Mouse (Mus musculus): ENCODE measurements at regions not wholly inside any gene's neighbourhood (a gene's known extent, or its start where the extent isn't known, plus 50 kb on each side); places are given as distances from the start of the nearest gene placed in this dataset.

- in situ Hi-C loops (cut with MboI, MseI) = no loop called here
These were observed 125.0 kb upstream of the Pkdcc start for GRCm38 (mm10) chr17:83089856-83090692.

DNA sequence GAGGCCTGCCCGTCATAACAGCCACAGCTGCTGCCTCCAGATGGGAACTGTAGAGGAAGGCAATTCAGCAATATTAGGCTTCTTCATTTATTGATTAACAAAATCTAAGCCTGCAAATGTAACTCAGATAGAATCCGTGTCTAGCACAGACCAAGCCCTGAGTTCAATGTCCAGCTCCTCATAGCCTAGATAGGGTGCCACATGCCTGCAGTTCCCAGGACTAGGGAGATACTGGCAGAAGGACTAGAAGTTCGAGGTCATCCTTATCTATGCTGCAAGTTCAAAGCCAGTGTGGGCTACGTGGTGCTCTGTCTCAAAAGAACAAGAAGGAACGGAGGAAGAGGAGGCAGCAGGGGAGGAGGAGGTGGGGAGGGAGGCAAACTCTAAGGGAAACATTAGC is 121.2 kb upstream of the Pkdcc start:
- in situ Hi-C loops (cut with MboI, MseI) = no loop called here

GRCm38 (mm10) chr17:83096451-83096850 is 118.6 kb upstream of the Pkdcc start:
- in situ Hi-C loops (cut with MboI, MseI) = no loop called here

DNA sequence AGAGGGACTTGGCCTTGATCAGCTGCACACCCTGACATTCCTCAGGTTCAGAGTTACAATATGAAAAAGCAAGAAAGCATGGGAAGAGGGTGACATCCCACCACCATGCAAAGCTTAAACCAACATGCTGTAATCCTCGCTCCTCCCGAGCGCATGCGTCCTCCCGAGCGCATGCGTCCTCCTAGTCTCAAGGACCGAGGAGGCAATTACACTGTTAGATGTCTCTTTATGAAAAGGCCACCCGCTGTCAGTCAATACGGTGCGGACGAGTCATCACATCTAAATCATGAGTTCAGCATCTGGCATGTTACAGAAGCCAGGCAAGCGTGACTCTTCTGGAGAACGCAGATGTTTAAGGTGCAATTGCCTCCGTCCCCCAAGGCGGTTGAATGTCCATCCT is 117.1 kb upstream of the Pkdcc start:
- in situ Hi-C loops (cut with MboI, MseI) = no loop called here

DNA sequence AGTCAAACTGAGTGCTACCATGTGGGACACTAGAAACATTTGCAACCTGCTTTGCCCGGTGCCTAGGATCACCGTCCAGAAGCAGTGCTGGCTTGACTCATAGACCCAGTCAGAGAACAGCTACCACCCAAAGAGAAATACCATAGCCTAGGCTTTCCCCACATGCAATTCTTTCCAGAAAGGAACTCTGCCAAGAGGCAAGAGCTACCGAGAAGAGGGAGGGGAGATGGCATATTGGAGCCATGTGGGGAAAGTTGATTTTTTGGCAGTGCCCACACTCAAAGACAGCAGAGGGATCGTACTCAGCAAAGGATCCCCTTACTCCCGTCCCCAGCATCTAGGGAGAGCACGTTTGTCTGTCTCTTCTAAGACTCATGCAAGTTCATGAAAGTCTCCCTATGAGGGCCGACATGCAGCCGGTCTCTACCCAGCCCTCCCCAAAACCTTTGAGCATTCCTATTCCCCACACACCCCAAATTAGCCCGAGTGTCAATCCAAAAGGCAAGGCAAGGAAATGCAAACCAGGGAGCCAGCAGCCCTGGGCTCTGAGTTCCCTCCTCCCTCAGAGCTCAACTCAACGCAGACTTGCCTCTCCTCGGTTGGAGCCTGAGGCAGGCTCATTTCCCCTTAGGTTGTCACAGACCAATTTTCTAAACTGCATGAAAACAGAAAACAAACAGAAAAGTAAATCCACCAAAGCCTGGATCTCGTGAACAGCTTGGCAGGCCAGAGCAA is 116.2 kb upstream of the Pkdcc start:
- in situ Hi-C loops (cut with MboI, MseI) = no loop called here

- in situ Hi-C loops (cut with MboI, MseI) = no loop called here
These were observed 114.1 kb upstream of the Pkdcc start for GRCm38 (mm10) chr17:83101035-83101434.

- in situ Hi-C loops (cut with MboI, MseI) = no loop called here
These were observed 113.3 kb upstream of the Pkdcc start for GRCm38 (mm10) chr17:83101756-83102155.

GRCm38 (mm10) chr17:83102675-83103412 is 112.2 kb upstream of the Pkdcc start:
- in situ Hi-C loops (cut with MboI, MseI) = no loop called here

GRCm38 (mm10) chr17:83108151-83108550 is 106.9 kb upstream of the Pkdcc start:
- in situ Hi-C loops (cut with MboI, MseI) = no loop called here

GRCm38 (mm10) chr17:83109792-83110440 is 105.2 kb upstream of the Pkdcc start:
- in situ Hi-C loops (cut with MboI, MseI) = no loop called here

GRCm38 (mm10) chr17:83110556-83110955 is 104.5 kb upstream of the Pkdcc start:
- in situ Hi-C loops (cut with MboI, MseI) = no loop called here

DNA sequence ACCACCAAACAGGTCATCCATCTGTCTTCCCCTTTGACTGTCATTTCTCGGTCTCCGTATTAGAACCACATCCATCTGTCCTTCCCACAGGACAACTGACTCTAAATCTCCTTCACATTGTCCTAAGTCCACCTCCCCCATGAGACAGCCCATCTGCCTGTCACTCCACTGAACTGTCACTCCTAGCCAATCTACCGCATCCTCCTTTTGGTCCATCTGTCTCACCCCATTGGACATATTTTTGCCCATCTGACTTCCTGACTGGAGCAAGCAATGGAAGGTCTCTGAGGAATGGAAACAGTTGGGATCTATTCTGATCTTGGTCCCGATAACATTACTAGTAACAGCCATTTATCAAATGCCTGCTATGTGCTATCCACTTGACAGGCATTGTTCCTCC is 99.9 kb upstream of the Pkdcc start:
- in situ Hi-C loops (cut with MboI, MseI) = no loop called here

DNA sequence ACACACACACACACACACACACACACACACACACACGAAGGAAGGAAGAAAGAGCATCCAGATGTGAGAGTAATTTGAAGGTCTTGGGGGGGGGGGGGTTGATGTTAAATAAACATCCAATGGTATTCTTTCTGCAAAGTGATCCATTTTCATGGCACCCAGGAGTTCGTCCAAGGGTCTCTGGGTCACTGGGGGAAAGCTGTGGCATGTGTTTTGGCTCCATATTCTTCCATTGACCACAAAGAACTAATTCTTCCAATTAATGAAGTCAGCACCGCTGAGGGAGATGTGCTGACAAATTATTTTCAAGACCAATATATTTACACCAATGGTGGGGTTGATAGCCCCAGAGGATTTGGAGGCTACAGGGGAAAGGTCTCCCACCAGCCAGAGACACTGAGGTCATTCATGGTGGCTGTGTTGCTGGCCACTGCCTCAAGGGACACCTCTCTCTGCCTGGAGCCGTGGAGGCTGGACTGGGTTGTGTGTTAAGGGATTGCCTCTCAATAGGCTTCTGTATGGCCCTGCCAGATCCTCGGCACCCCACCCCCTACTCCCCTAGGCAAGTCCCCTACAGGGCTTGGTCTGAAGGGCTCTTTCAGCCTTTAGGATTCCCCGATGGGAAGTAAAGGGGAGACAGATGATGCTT is 99.1 kb upstream of the Pkdcc start:
- in situ Hi-C loops (cut with MboI, MseI) = no loop called here

DNA sequence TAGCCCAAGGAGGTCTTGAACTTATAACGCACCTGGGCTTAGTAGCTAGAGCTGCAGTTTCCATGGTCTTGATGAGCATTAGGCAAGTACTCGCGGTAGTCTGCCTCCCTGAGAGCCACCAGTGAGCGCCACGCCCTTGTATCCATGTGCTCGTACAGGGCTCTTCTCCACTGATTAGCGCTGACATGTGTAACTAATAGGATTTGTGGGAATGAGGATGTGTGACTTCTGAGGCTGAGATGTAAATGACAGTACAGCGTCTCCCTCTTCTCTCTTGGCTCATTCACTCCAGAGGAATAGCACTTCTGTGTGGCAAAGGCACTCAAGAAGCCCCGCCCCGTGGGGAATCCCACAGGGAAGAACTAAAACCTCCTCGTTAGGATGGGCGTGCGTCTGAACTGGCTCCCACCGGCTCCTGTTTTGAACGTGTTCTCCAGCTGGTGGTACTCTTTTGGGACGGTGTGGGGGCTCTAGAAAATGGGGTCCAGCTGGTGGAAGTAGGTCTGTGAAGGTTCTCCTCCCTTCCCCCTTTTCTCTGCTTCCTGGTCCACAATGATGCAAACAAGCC is 94.3 kb upstream of the Pkdcc start:
- in situ Hi-C loops (cut with MboI, MseI) = no loop called here

DNA sequence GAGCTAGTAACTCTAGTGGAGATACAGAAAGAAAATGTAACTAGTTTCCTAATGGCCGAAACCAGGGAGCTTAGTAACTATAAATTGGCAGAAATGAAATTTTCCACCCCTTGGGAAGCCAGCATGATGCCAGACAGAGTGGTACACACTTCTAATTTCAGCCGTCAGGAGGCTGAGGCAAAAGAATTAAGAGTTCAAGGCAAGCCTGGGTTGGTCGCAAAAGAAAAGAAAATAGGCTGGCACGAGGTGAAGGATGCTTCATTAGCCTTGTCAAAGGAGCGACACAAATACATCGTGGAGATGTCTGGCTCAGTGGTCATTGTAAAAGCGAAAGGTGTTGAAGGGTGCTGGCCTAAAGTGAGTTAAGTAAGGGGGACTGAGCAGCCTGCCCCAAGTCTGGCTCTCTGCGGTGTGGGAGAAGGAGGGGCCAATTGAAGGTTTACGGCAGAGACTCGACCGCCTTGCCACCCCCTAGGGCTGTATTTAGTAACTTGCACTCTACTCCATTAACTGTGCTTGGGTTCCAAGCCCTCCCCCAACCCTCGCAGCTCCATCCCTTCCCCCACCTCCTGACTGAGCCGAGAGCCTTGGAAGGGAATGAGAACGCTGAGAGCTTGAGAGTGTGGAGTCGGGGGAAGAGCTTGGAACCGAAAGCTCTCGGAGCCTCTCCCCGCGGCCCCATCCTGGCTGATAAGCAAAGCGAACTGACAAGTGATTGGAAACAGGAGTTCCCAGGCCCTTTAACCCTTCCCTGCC is 92.4 kb upstream of the Pkdcc start:
- in situ Hi-C loops (cut with MboI, MseI) = no loop called here

- in situ Hi-C loops (cut with MboI, MseI) = no loop called here
These were observed 90.0 kb upstream of the Pkdcc start for GRCm38 (mm10) chr17:83125057-83125456.

- in situ Hi-C loops (cut with MboI, MseI) = no loop called here
These were observed 87.2 kb upstream of the Pkdcc start for GRCm38 (mm10) chr17:83127842-83128241.

GRCm38 (mm10) chr17:83128843-83129544 is 86.1 kb upstream of the Pkdcc start:
- in situ Hi-C loops (cut with MboI, MseI) = no loop called here

DNA sequence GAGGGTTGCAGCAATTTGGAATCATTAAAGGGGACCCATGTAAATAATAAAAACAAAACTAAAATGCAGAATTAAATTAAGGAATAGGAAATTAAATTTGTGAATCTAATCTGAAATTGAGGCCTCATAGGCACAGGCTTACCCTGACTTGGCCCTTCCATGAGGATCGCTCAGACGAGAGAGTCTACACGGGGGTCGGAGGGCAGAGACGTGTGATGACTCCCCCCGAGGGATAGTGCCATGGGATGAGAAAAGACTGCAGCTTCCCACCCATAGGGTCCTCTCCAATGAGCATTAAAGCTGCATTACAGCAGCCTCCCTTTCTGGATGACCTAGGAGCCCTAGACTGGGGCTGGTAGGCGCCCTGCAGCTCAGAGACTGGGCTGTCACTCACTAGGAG is 85.4 kb upstream of the Pkdcc start:
- in situ Hi-C loops (cut with MboI, MseI) = no loop called here

GRCm38 (mm10) chr17:83133201-83133600 is 81.9 kb upstream of the Pkdcc start:
- in situ Hi-C loops (cut with MboI, MseI) = no loop called here
